Mouse (Mus musculus): ENCODE measurements at regions not wholly inside any gene's neighbourhood (a gene's known extent, or its start where the extent isn't known, plus 50 kb on each side); places are given as distances from the start of the nearest gene placed in this dataset.

DNA sequence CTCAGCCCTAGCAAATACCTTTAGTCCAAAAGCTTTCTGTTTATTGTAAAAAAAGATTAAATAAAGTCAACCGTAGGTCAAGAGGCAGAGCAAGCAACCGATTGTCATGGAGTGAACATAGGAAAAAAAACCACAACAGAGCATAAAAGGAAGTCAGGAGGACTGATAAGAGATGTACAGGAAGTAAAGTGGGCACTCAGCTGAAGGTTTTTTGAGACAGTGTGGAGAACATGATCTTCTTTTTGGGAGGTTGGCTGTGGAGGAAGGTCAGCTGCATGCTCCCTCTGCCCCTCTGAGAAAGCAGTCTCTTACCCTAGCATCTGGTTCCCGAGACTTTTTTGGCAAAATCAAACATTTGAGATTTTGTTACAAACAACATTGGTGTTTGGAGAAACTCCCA lies 832.1 kb downstream of the Slc4a3 start:
- H3K4me3 ChIP-seq (ENCODE audit: low read depth, low read length): no peak overlapping the region
- no peak overlapping the region for H3K27ac ChIP-seq (ENCODE audit: insufficient read depth, low read length)
- TF ChIP-seq CTCF (IDR thresholded peaks at IDR 0.05; ENCODE audit: low read depth, low read length): no peak
- TF ChIP-seq EP300 (IDR thresholded peaks at IDR 0.05; ENCODE audit: insufficient read depth, low read depth, low read length): no peak
- TF ChIP-seq POLR2A (IDR thresholded peaks at IDR 0.05; ENCODE audit: insufficient read depth, low read length): no peak
- no peaks in the 10 kb centered on the region for H3K36me3 ChIP-seq (ENCODE audit: control insufficient read depth, insufficient read depth, low read length, poor library complexity, severe bottlenecking)
- H3K9me3 ChIP-seq (replicated peaks; ENCODE audit: control insufficient read depth, insufficient read depth, low read length, poor library complexity, severe bottlenecking): no peaks in the 10 kb centered on the region
- H3K9ac ChIP-seq (ENCODE audit: low read depth, poor library complexity, severe bottlenecking): no peak overlapping the region
- H3K27me3 ChIP-seq (ENCODE audit: control insufficient read depth, insufficient read depth, low read length, poor library complexity, severe bottlenecking): no peaks in the 10 kb centered on the region
- H3K4me1 ChIP-seq (ENCODE audit: control insufficient read depth, insufficient read depth, low read length): no peaks in the 10 kb centered on the region

DNA sequence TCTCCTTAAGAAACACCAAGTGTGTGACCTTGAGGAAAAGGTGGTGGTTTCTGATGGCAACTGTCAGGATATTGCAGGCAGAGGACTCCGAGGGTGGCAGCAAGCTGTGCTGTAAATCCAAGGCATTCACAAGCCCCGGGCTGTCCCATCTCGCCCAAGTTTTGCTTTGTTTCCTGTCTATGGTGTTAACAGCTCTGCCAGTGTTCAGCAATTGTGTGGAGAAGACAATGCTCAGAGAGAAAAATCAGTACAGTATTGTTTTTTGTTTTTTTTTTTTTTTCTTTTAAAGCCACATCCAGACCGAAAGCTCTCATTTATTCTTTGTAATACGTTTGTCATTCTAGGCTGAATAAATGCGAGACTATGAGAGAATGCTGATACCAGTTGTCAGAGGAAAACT lies 846.5 kb downstream of the Slc4a3 start:
- H3K27ac ChIP-seq (ENCODE audit: insufficient read depth, low read length): no peak overlapping the region
- TF ChIP-seq POLR2A (IDR thresholded peaks at IDR 0.05; ENCODE audit: insufficient read depth, low read length): no peak
- TF ChIP-seq EP300 (IDR thresholded peaks at IDR 0.05; ENCODE audit: insufficient read depth, low read depth, low read length): no peak
- TF ChIP-seq CTCF (IDR thresholded peaks at IDR 0.05; ENCODE audit: low read depth, low read length): no peak
- no peaks in the 10 kb centered on the region for H3K9me3 ChIP-seq (replicated peaks; ENCODE audit: control insufficient read depth, insufficient read depth, low read length, poor library complexity, severe bottlenecking)
- no peak overlapping the region for H3K4me3 ChIP-seq (ENCODE audit: low read depth, low read length)
- H3K36me3 ChIP-seq (ENCODE audit: control insufficient read depth, insufficient read depth, low read length, poor library complexity, severe bottlenecking): no peaks in the 10 kb centered on the region
- peaks cover 2% of the 10 kb centered on the region; the same call in 1 of the 2 replicates for H3K27me3 ChIP-seq (ENCODE audit: control insufficient read depth, insufficient read depth, low read length, poor library complexity, severe bottlenecking)
- no peak overlapping the region for H3K9ac ChIP-seq (ENCODE audit: low read depth, poor library complexity, severe bottlenecking)
- H3K4me1 ChIP-seq (ENCODE audit: control insufficient read depth, insufficient read depth, low read length): no peaks in the 10 kb centered on the region

DNA sequence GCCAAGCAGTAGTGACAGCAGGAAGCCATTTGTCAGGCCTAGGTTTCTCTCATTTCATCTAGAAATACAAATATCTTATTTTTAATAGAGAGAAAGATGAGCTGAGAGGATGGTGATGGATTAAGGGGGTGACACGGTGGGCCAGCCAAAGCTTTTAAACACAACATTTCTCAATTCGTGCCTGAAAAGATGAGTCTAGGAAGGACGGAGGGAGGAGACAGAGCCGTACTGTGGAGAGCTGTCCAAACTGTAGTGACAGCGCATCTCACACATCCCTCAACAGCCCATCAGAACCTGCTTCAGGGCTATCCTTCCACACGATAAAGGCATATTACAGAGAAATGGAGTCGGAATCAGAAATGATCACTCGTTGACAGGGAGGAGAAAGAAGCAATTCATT lies 848.0 kb downstream of the Slc4a3 start:
- Histone ChIP-seq H3K4me1 (ENCODE audit: control insufficient read depth, insufficient read depth, low read length) (no peaks in the 10 kb centered on the region), H3K36me3 (ENCODE audit: control insufficient read depth, insufficient read depth, low read length, poor library complexity, severe bottlenecking) (no peaks in the 10 kb centered on the region), H3K4me3 (ENCODE audit: low read depth, low read length) (no peak overlapping the region), H3K27ac (ENCODE audit: insufficient read depth, low read length) (no peak overlapping the region), H3K9ac (ENCODE audit: low read depth, poor library complexity, severe bottlenecking) (no peak overlapping the region), H3K9me3 (replicated peaks; ENCODE audit: control insufficient read depth, insufficient read depth, low read length, poor library complexity, severe bottlenecking) (no peaks in the 10 kb centered on the region), H3K27me3 (ENCODE audit: control insufficient read depth, insufficient read depth, low read length, poor library complexity, severe bottlenecking) (peaks cover 2% of the 10 kb centered on the region; the same call in 1 of the 2 replicates)
- TF ChIP-seq EP300 (IDR thresholded peaks at IDR 0.05; ENCODE audit: insufficient read depth, low read depth, low read length): no peak
- no peak for TF ChIP-seq POLR2A (IDR thresholded peaks at IDR 0.05; ENCODE audit: insufficient read depth, low read length)
- no peak for TF ChIP-seq CTCF (IDR thresholded peaks at IDR 0.05; ENCODE audit: low read depth, low read length)

DNA sequence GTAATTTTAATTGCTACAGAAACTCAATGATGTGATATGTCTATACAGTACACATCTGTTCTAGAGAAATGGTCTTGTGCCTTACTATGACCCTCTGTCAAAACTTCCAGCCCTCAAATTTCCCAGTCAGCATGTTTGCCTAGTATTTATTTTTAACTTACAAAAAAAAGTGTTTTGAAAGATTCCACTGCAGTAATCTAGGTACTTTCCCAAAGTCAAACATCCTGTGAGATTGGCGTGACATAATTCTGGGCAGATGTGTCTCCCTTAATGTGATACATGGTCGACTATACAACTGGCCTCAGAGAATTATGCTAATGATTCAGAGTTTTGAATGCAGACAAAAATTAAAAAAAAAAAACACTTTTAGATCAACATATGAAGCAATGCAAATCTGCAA lies 856.8 kb downstream of the Slc4a3 start:
- TF ChIP-seq EP300 (IDR thresholded peaks at IDR 0.05; ENCODE audit: insufficient read depth, low read depth, low read length): no peak
- TF ChIP-seq CTCF (IDR thresholded peaks at IDR 0.05; ENCODE audit: low read depth, low read length): no peak
- no peak for TF ChIP-seq POLR2A (IDR thresholded peaks at IDR 0.05; ENCODE audit: insufficient read depth, low read length)
- Histone ChIP-seq H3K4me1 (ENCODE audit: control insufficient read depth, insufficient read depth, low read length) (no peaks in the 10 kb centered on the region), H3K9ac (ENCODE audit: low read depth, poor library complexity, severe bottlenecking) (no peak overlapping the region), H3K9me3 (replicated peaks; ENCODE audit: control insufficient read depth, insufficient read depth, low read length, poor library complexity, severe bottlenecking) (no peaks in the 10 kb centered on the region), H3K27ac (ENCODE audit: insufficient read depth, low read length) (no peak overlapping the region), H3K36me3 (ENCODE audit: control insufficient read depth, insufficient read depth, low read length, poor library complexity, severe bottlenecking) (no peaks in the 10 kb centered on the region), H3K27me3 (ENCODE audit: control insufficient read depth, insufficient read depth, low read length, poor library complexity, severe bottlenecking) (no peaks in the 10 kb centered on the region), H3K4me3 (ENCODE audit: low read depth, low read length) (no peak overlapping the region)

DNA sequence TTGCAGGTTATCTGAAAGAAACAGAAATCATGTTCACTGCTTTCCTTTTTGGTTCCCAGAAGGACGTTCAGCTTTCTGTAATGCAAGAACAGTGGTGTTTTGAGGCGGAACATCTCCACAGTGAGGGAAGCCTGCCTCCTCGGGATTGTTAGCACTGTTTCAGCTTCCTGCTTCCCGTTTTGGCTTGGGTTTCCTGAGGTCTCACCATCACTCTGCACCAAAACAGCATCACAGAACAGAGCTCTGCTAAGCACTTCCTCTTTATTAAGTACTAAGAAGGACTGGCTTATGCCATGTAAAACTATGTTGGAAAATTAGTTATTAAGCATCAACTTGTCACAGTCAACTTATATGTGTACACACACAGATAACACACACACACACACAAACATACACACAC lies 857.9 kb downstream of the Slc4a3 start:
- Histone ChIP-seq H3K9me3 (replicated peaks; ENCODE audit: control insufficient read depth, insufficient read depth, low read length, poor library complexity, severe bottlenecking) (no peaks in the 10 kb centered on the region), H3K27me3 (ENCODE audit: control insufficient read depth, insufficient read depth, low read length, poor library complexity, severe bottlenecking) (no peaks in the 10 kb centered on the region)
- TF ChIP-seq POLR2A (IDR thresholded peaks at IDR 0.05; ENCODE audit: insufficient read depth, low read length): no peak

DNA sequence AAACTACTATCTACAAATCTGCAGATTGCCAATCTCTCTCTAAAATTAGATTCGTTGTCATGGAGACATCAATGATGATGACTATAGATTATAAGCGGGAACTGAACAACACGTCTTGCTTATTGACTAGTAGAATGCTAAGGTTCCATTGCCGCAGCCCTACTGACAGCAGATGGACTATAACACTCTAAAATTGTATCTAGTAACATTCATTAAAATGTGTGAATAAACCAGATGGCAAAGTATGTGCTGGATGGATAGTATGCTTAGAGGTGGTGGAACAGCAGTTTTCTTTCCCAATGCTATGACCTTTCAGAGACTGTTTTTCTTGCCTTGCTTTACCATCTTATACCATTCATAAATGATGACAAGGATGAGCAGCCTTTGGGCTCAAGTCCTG lies 864.7 kb downstream of the Slc4a3 start:
- H3K9ac ChIP-seq (ENCODE audit: low read depth, poor library complexity, severe bottlenecking): no peak overlapping the region
- H3K36me3 ChIP-seq (ENCODE audit: control insufficient read depth, insufficient read depth, low read length, poor library complexity, severe bottlenecking): no peaks in the 10 kb centered on the region
- H3K27me3 ChIP-seq (ENCODE audit: control insufficient read depth, insufficient read depth, low read length, poor library complexity, severe bottlenecking): no peaks in the 10 kb centered on the region
- TF ChIP-seq EP300 (IDR thresholded peaks at IDR 0.05; ENCODE audit: insufficient read depth, low read depth, low read length): no peak
- TF ChIP-seq POLR2A (IDR thresholded peaks at IDR 0.05; ENCODE audit: insufficient read depth, low read length): no peak
- no peak for TF ChIP-seq CTCF (IDR thresholded peaks at IDR 0.05; ENCODE audit: low read depth, low read length)
- no peak overlapping the region for H3K4me3 ChIP-seq (ENCODE audit: low read depth, low read length)
- H3K4me1 ChIP-seq (ENCODE audit: control insufficient read depth, insufficient read depth, low read length): no peaks in the 10 kb centered on the region
- H3K9me3 ChIP-seq (replicated peaks; ENCODE audit: control insufficient read depth, insufficient read depth, low read length, poor library complexity, severe bottlenecking): no peaks in the 10 kb centered on the region
- no peak overlapping the region for H3K27ac ChIP-seq (ENCODE audit: insufficient read depth, low read length)

More for the DNA sequence above, 857.9 kb downstream of the Slc4a3 start:
- Histone ChIP-seq H3K4me3 (ENCODE audit: low read depth, low read length) (no peak overlapping the region), H3K36me3 (ENCODE audit: control insufficient read depth, insufficient read depth, low read length, poor library complexity, severe bottlenecking) (no peaks in the 10 kb centered on the region), H3K9ac (ENCODE audit: low read depth, poor library complexity, severe bottlenecking) (no peak overlapping the region), H3K4me1 (ENCODE audit: control insufficient read depth, insufficient read depth, low read length) (no peaks in the 10 kb centered on the region), H3K27ac (ENCODE audit: insufficient read depth, low read length) (no peak overlapping the region)
